Mouse (Mus musculus): ENCODE measurements around the gene Irs3. TPM values are rescaled to one million over a fixed set of nuclear protein-coding genes. Genes with fewer than 3 reads are reported as not detected.

Irs3 gene
- 19.8 and 25.6 TPM in 2 replicates for polyA plus RNA-seq (2012; rRNA removed)

DNA sequence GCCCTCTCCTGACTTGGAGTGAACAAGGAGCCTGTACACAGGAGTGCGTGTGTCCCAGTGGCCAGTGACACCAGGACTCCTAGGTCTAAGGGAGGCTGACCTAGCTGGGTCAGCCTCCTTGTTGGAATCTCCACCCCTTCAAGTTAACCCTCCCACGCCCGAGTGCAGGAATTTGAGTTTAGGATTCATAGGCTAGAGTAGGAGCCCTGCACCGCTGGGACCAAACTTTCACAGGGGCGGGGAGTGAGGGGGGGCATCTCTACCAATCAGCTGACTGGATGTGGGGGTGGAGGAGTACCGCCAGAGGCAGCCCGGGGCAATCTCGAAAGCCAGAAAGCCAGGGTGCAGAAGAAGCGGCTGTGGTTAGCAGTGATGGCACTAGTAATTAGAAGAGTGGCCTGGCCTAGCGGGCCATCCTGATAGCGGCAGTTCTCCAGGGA lies at the start of gene Irs3:
Gene Irs3, minus strand, starts transcription at position 63 of the 440 bp plus-strand sequence.
- DNase-seq (ENCODE audit: low read depth), result no peak

DNA sequence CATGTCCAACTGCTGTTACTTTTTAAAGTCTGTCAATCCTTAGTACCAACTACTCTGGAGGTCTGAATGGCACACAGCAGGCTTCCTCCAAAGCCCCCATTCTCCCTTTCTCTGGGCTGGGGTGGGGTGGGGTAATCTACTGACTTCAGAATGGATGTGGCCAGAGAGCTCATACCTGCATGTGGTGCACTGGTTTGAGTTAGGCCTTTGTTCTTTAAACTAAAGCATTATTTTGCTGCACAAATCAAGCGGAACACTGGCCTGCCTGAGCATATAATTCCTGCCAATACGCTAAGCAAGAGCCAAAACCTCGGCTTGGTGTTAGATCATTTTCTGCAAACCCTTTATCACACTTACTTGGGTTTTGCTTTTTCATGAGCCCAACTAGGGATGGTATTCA lies 49.3 kb upstream of the Irs3 start:
- no peak for DNase-seq (ENCODE audit: low read depth)

DNA sequence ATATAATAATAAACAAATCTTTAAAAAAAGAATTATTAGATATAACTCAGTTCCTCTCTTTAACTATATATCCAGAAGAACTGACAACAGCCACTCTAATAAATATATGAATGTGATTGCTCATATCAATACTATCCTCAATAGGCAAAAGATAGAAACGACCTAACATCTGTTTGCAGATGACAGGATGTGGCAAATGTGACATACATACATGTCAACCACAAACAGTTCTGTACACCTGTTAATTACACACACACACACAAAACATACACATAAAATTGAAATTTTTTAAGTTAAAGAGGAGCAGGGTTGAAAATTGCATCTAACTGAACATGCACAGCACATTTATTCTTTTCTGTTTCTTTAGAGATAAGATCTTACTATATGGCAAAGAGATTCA lies 46.4 kb upstream of the Irs3 start:
- no peak for DNase-seq (ENCODE audit: low read depth)

DNA sequence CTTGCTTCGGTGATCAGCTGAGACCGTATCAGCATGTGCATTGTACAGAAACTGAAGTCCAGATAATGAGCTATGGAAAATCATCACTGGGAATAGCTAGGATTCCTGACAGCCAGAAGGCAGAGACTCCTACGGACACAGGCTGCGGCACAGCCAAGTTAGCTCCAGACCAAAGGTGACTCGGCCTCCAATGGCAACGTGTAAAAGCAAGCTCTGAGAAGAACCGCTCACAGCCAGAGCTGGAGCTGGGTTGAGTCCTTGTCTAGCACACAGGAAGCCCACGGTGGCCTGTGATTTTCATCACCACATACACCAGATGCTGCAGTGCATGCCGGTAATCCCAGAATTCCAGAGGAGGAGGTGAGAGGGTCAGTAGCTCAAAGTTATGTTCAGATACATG lies 45.0 kb upstream of the Irs3 start:
- DNase-seq (ENCODE audit: low read depth), result no peak

DNA sequence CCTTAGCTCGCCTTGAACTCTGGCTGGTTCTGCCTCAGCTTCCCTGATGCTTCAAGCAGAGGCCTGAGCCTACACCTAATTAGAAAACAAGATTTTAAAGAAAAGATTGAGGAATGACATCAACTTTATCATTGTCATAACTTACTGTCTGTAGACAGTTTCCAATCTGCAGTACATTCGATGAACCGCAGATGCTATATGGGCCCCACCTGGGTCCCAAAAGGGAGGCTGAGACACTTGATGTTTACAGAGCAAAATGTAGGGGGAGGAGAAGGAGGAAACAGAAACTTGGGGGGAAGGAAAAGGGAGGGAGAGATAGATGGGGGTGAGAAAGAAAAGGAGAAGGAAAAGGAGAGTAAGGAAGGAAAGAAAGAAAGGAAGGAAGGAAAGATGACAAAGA lies 44.5 kb upstream of the Irs3 start:
- no peak for DNase-seq (ENCODE audit: low read depth)

DNA sequence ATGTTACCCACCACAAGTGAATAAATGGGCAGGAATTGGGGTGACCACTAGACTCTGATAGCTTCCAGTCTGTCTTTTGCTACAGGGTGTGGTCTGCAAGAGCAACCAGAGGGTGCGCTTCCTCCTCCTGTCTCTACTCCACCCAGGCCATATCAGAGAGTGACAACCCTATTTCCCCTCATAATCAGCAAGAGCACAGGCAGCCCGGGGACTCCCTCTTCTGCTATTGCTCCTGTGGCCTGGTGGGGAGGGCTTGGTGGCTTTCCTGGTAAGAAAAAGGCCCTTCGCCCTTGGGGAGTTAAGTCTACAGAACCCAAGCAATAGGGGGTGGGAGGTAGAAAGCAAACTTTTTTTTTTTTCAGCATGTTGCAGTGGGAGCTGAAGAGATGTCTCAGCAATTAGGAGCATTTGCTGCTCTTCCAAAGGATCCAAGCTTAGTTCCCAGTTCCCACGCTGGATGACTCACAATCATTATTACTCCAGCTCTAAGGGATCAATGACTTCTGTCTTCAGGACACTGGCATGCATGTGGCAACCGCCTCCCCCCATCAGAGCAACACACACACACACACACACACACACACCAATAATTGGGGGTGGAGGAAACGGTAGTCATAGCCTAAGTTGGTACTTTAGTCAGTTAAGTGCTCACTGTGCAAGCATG lies 40.7 kb upstream of the Irs3 start:
- DNase-seq (ENCODE audit: low read depth), result no peak

DNA sequence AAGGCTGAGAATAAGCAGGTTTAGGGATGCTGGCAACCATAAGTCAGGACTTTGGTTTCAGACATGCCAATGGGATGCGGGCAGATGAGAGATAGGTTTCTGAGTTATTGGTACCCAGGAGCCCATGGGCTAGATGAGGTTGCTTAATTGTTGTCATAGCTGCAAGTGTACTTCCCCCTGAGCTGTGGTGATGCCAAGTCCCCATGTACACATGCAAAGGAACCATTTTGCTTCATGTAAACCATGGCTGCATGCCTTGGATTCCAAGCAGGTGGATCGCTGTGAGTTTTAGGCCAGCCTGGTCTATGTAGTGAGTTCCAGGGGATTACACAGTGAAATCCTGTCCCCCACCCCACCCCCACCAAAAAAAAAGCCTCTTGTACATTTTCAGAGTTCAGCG lies 40.1 kb upstream of the Irs3 start:
- no peak for DNase-seq (ENCODE audit: low read depth)

DNA sequence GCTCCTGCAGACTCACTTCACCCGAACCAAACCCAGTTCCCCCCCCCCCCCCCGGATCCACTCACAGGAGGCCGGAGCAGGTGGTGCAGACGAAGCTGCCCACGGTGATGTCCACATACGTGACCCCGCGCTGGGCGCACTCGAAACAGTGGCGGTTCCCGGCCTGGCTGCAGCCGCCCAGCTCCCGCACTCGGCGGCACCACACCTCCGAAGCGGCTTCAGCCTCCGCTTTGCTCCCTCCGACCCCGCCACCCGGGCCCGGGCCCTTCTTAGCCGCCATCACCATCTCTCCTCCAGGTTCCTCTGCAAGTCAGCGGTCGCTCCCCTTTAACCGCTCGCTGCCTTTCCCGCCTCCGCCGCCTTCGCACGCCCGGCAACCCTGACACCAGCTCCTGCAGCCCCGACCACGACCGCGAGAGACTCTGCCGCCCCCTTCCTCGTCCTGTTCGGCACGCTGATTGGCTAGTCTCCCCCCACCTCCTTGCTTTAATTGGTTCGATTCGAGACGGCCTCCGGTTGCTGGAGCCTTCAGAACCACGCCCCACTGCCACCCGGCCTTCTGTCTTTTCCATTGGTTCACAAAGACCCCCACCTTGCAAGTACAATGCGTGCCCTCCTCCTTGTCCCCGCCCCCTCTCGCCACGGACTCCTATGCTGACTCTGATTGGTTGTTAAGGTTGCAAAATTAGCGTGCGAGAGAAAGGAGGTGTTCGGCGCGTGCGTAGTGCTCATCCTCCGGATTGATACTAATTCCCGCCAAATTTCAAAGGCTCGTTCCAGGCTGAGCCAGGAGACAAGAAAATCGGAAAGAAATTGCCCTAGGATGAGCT lies 39.0 kb upstream of the Irs3 start, which contains the start of gene Agfg2:
Gene Agfg2, minus strand, starts transcription at position 433 of the 830 bp plus-strand sequence.
- peak; percentile 93 for DNase-seq (ENCODE audit: low read depth)

DNA sequence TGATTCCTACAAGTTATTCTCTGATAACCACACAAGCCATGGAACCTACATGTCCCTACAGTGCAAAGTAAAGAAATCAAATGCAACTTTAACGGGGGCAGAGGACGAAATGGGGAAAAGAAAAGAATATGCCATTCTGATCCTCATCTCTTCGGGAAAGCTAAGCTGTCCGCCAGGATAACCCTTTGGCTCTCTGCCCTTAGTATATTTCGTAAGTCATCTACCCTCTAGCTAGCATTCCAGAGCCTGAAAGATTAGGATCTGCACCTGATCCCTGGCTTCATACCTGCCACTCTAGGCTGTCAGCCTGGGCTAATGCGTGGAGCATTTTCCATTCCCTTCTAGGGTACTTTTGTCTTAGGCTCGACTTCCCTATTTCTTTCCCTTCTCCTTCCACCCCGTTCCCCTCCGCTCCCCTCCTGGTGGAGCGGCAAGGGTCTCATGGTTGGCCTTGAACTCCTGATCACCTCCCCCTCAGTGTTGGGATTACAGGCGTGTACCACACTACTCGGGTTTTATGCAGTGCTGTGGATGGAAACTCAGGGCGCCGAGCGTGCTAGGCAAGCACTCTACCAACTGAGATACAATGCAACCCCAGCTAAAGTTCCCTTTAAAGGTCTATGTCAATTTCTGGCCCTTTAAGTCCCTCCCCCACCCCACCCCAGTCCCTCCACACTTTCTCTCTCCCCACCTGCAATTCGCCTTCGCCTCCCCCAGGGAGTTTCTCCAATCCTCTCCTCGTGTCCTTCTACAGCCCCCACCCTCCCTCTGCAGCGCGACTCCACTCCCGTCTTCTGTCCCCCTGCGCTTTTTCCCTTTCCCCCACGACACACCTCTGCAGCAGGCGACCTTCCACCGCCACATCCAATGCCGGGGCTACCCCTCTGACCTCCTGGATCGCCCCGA lies 38.1 kb upstream of the Irs3 start:
- peak; percentile 79 for DNase-seq (ENCODE audit: low read depth)

DNA sequence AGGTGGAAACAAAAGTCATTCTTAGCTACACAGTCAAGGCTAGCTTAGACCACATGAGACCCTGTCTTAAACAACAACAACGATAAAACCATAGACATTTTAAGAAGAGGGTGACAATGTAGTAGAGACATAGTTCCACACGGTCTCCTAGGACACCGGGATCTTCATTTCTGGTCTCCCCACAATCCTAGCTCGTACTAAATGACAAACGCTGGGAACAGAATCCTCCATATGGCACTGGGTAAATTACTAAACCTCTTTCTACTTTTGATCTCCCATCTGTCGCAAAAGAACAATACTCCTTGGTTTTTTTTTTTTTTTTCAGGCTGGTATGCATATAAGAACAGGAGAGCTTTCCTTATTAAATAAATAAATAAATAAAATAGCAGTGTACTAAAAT lies 37.0 kb upstream of the Irs3 start:
- DNase-seq (ENCODE audit: low read depth), result no peak

DNA sequence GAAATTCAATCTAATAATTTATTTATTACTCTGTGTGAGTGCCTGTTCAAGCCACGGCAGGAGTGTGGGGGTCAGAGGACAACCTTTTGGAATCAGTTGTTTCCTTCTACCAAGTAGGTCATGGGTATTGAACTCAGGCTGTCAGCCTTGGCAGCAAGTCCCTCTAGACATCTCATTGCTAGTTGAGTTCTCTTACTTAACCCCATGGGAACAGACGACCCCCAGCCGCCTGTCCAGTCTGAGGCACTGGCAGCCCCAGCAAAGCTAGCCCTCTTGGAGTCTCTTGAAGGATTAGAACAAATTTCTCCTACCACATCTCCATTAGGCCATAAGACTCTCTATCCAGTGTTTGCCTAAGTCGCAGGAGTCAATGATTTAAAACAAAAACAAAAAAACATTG lies 34.2 kb upstream of the Irs3 start:
- no peak for DNase-seq (ENCODE audit: low read depth)

DNA sequence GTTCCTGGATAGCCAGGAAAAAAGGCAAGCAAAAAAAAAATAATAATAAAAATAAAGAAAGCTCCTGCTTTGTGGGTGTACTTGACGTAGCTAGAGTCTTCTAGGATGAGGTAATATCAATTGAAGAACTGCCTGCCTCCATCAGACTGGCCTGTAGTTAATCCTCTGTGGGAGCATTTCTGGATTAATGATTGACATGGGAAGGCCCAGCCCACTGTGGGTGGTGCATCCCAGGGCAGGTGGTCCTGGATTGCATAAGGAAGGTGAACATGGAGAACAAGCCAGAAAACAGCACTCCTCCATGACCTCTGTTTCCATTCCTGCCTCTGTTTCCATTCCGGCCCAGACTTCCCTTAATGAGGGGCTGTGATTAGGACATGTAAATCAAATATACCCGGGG lies 33.2 kb upstream of the Irs3 start:
- DNase-seq (ENCODE audit: low read depth), result no peak

DNA sequence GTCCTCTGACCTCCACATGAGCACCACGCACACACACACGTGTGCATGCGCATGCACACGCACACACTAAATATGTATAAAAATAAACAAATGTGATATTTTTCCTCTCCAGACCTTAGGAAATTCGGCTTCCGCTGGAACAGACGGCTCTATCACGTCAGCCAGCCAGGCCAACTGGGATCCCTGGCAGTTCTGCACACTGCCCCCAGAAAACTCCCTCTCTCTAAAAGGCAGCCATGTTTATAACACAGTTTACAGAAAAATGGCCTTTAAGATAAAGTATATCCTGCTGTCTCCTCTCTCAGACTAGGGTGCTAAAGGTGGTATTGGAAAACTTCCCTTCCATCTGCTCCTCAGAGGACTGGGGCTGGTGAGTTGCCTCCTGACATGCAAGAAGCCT lies 32.3 kb upstream of the Irs3 start:
- DNase-seq (ENCODE audit: low read depth), result no peak

DNA sequence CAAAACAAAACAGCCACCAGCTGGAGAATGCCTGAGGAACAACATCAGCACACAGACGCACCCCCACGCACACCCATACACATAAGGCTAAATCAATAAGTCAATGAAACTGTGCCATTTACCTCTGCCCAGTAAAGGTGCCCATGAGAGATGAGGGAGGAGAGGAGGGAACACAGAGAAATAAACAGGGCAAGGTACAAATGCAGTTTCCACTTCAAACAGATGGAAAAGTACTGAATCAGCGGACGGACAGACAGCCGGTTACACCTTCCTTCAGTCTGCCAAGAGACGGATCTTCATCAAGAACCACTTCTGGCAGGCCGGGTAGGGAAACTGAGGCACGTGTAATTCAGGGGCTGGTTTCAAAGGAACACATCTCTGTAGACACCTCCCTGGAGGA lies 29.3 kb upstream of the Irs3 start:
- no peak for DNase-seq (ENCODE audit: low read depth)

DNA sequence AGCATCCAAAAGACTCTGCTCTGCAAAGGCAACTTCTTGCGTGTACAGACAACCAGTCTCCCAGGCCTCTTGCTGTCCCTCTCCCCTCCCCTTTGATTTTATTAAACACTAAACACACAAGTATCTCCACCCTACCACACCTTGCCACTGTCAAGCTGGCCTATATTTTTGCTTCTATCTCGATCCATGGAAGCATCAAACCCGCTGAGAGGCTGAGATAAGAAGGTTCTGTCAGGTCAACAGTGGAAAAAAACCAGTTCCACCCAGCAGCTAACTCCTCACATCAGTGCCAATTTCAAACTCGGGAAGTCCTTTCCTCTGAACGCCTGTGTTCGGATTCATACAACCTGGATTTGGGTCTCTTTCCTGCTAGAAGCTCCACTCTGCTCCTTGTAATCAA lies 27.5 kb upstream of the Irs3 start:
- no peak for DNase-seq (ENCODE audit: low read depth)

DNA sequence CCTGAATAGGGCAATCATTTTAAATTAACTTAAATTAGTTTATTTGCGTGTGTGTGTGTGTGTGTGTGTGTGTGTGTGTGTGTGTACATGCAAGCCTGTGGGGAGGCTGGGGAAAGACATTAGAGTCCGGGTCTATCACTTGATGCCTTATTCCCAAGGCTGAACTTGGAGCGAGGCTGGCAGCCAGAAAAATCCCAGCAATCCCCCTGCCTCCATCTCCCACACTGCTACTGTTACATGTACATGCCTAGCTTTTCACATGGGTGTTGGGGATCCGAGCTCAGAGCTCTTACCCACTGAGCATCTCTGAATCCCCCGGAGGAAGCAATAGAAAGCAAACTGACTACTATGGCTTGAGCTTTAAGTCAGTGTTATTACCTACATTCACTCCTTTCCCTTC lies 26.8 kb upstream of the Irs3 start:
- DNase-seq (ENCODE audit: low read depth), result no peak

DNA sequence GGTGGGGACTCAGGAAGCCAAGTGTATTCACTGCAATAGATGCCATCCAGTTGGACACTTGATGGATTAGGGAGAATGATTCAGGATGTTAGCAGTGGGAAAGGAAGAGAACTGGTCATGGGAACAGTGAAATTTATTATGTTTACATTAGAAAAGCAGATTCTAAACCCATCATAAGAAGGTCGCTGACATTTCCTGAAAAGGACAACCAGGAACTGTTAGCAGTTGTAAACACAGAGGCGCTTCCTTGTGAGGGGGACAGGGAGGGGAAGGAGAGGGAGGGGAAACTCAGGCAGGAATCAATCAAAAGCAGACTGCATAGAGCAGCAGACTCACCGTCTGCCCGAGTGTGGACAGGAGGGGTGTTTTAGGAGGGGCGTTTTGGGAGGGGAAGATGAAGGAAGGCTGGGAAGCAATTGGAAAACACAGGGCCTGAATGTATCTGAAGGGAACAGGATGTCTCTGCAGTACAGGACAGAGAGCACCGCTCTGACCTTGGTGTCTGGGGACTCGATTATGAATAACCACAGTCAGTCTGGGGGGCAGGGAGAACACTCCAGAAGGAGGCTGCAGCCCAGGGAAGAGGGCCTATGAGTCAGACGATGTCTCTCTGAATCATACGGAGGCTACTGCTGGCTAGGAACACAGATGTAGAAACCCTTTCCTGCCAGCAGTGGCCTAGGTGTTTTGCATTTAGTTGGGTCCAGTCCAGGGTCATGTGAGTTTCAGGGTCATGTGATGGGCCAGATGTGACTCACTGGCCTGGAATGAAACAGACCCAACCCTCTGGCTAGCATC lies 26.1 kb upstream of the Irs3 start:
- DNase-seq (ENCODE audit: low read depth), result no peak

DNA sequence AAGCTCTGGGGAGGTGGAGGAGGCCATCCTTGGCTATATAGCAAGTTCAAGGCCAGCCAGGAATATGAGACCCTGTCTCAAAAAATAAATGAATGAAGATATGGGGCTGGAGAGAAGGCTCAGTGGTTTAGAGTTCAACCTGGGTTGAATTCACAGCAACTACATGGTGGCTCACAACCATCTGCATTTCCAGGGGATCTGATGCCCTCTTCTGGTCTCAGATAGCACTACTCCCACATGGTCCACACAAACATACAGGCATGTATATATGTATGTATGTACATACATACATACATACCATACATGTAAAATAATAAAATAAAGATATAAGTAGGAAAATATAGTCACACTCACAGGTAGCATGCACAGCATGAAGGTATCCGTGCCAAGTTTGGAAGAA lies 24.7 kb upstream of the Irs3 start:
- no peak for DNase-seq (ENCODE audit: low read depth)

DNA sequence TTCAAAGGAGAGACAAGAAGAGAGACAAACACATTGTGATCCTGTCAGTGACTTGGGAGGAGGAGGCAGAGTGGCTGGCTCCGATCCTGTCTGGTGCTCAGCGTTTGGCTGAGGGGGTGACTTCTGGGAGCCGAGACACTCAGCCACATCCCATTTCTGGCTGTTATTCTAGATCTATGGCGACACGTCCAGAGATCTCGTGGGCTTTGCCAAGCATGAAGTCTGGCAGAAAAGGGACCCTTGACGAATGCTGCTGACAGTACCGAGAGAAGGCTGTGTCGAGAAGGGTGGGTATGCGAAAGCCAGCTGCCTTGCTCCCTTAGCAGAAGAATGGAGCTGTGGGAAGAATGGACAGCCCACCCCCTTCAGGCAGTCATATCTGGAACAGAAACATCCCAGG lies 23.5 kb upstream of the Irs3 start:
- DNase-seq (ENCODE audit: low read depth), result no peak

DNA sequence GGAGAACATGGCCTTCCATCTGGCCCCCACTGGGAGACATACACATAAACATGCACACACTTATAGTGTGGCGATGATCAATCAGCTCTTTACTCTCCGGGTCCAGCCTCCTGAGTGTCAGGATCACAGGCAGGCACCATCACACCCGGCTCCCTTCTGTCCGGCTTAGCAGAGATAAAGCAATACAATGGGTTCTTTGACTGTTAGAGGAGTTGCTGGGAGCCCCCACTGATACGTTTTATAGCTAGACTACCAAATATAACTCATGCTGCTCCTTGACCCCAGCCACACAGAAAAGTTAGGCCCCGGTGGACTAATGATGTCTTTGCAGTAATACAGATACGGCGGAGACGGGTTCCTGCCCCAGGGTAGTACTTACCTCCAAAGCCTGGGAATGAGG lies 17.5 kb upstream of the Irs3 start:
- no peak for DNase-seq (ENCODE audit: low read depth)

DNA sequence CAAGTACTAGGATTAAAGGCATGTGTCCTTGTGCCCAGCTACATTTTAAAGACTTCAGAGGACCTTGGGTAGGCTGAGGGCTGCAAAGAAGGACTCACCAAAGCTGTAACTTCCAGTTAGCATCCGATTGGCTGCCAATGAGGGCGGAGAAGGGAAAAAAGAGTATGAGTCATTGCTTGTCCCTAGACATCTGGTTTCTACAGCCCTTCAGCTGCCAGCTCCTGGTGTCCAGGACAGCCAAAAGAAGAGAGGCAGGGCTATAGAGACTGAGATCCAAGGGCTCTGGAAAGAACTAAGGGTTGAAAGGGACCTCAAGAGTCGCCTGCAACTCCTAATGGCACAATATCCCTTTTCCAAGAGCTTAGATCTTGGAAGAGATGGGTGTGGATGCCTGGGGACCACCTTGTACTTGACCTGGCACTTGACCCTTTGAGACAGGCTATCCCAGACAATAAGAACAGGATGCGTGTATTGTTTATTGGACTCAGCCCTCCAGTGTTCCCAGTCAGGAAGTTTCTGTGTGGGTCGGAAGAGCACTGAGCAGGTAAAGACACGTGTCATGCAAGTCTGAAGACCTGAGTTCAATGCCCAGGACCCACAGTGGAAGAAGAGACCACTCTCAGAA lies 14.7 kb upstream of the Irs3 start:
- DNase-seq (ENCODE audit: low read depth), result no peak
